Mouse (Mus musculus) embryonic facial prominence, embryonic 12.5 days (tissue): ENCODE data around the gene Ptgir. TPM values are rescaled to one million over a fixed set of nuclear protein-coding genes. Genes with fewer than 3 reads are reported as not detected.

Experiments
- ATAC-seq: fragments of 200-750 bp; cut with Nextera tagmentation; 2 replicates; pipeline ENCODE4 v1.8.0; 2017; ENCODE audit not compliant: insufficient number of reproducible peaks, insufficient read depth, low FRiP score, low TSS enrichment
- H3K27ac ChIP-seq: fragments of 300-500 bp; sonication (generic); 2 replicates; pipeline ENCODE4 v1.5.1; 2016; ENCODE audit warnings: mild to moderate bottlenecking
- H3K27me3 ChIP-seq: fragments of 300-500 bp; sonication (generic); 2 replicates; pipeline ENCODE4 v1.6.1; 2016; ENCODE audit warnings: mild to moderate bottlenecking, moderate library complexity
- H3K36me3 ChIP-seq: fragments of 300-500 bp; sonication (generic); 2 replicates; pipeline ENCODE4 v1.6.1; 2016; ENCODE audit warnings: mild to moderate bottlenecking
- H3K4me1 ChIP-seq: fragments of 300-500 bp; sonication (generic); 2 replicates; pipeline ENCODE4 v1.6.1; 2016
- H3K4me2 ChIP-seq: fragments of 300-500 bp; sonication (generic); replicated peaks from 2 replicates; pipeline ENCODE4 v1.6.1; 2016; ENCODE audit warnings: mild to moderate bottlenecking, moderate library complexity
- H3K4me3 ChIP-seq: fragments of 300-500 bp; sonication (generic); 2 replicates; pipeline ENCODE4 v1.5.1; 2016; ENCODE audit warnings: mild to moderate bottlenecking
- H3K9ac ChIP-seq: fragments of 300-500 bp; sonication (generic); 2 replicates; pipeline ENCODE4 v1.6.1; 2016; ENCODE audit warnings: mild to moderate bottlenecking, moderate library complexity
- H3K9me3 ChIP-seq: fragments of 300-500 bp; sonication (generic); 2 replicates; pipeline ENCODE4 v1.6.1; 2016; ENCODE audit warnings: mild to moderate bottlenecking, moderate library complexity
- WGBS: fragments of 180-500 bp; shearing (Covaris S2); methylation state at CpG from one replicate; pipeline ENCODE4 v1.1.7; 2016; 5-methylcytosine and 5-hydroxymethylcytosine counted together
- polyA plus RNA-seq: library from polyadenylated mRNA; unstranded; fragments of >200 nt; fragmentation: Nextera tagmentation; extraction: Ambion mirVana; gene quantifications from 2 replicates; pipeline ENCODE4 v1.2.1, GENCODE M21; 2016

The Ptgir gene
- polyA plus RNA-seq, 1 experiment from 2014 or later: 1.7 TPM

DNA sequence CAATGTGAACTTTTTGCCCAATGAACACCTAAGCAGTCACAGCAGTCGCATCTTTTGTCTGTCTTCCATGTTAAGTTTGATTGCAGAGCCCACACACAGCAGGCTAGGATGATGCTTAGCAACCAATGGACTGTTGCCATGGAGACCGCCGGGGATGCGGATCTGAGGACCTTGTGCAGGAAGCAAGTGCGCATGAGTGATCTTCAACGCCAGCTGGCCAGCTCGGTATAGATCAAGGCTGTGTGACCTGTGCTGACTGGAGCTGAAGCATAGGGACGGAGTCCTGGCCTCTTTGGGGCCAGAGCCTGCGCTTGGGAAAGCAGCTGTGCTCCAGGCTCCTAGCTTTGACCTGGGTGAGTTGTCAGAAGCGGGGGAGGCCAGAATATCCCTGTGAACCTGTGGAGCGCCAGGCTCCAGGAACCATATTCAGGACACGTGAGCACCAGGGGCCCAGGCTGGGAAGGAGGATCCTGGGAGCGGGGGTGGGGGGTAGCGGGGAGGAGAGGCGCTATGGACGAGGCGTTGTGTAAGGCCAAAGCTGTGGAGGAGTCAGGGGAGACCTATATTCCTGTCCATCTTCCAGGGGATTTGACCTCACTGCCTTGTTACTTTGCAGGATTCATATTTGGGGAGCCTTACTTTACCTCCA, 53.4 kb downstream of the Ptgir start, which contains the start of gene Pnmal1:
Gene Pnmal1 (plus strand): TSS at position 141 of the 649 bp plus-strand sequence.
- no peaks in the 10 kb centered on the region for H3K9me3 ChIP-seq
- H3K27ac ChIP-seq: no peak within 1 kb of the TSS
- ATAC-seq: peak; percentile 80
- no peak within 1 kb of the TSS for H3K9ac ChIP-seq
- 21% methylated on average over 17 of the region's 17 CpGs for WGBS
- H3K4me2 ChIP-seq: peak within 1 kb of the TSS; percentile 43
- peaks cover 4% of the 10 kb centered on the region for H3K4me1 ChIP-seq
- no peaks in the 10 kb centered on the region for H3K27me3 ChIP-seq
- 0 out of 2 replicates have a peak within 1 kb of the TSS, but pooled peaks have one; percentile 19 for H3K4me3 ChIP-seq
- H3K36me3 ChIP-seq: no peaks in the 10 kb centered on the region

Other genes with a start within 250 kb of the Ptgir start
- gene Ceacam15, start 230.8 kb upstream of the Ptgir start, polyA plus RNA-seq: not detected in 2 replicates
- gene Ceacam9, start 184.6 kb upstream of the Ptgir start, polyA plus RNA-seq: not detected in 2 replicates
- gene Ap2s1, start 168.1 kb upstream of the Ptgir start, polyA plus RNA-seq: 261 and 274 TPM in 2 replicates
- gene Slc1a5, start 125.2 kb upstream of the Ptgir start, polyA plus RNA-seq: 33.3 and 34.0 TPM in 2 replicates
- 149 and 152 TPM in 2 replicates for gene Strn4, start 90.6 kb upstream of the Ptgir start, polyA plus RNA-seq
- 31.4 and 33.6 TPM in 2 replicates for gene Fkrp, start 89.8 kb upstream of the Ptgir start, polyA plus RNA-seq
- gene Prkd2, start 63.6 kb upstream of the Ptgir start, polyA plus RNA-seq: 15.3 and 16.8 TPM in 2 replicates
- 13.4 and 14.6 TPM in 2 replicates for gene Dact3, start 31.2 kb upstream of the Ptgir start, polyA plus RNA-seq
- 21.5 and 22.7 TPM in 2 replicates for gene Gng8, start 14.7 kb upstream of the Ptgir start, polyA plus RNA-seq
- gene Calm3, start 17.6 kb downstream of the Ptgir start, polyA plus RNA-seq: 123 and 134 TPM in 2 replicates
- 15.9 and 16.6 TPM in 2 replicates for gene Pnmal2, start 38.2 kb downstream of the Ptgir start, polyA plus RNA-seq
- gene Pnmal1, start 53.2 kb downstream of the Ptgir start, polyA plus RNA-seq: 2.8 and 3.6 TPM in 2 replicates
- 0.36 and 0.41 TPM in 2 replicates for gene Gm42372, start 76.6 kb downstream of the Ptgir start, polyA plus RNA-seq
- 21.6 and 26.2 TPM in 2 replicates for gene Ccdc8, start 86.2 kb downstream of the Ptgir start, polyA plus RNA-seq
- gene Ppp5c, start 121.4 kb downstream of the Ptgir start, polyA plus RNA-seq: 110 TPM in 2 replicates
- gene Hif3a, start 155.9 kb downstream of the Ptgir start, polyA plus RNA-seq: 10.7 and 13.0 TPM in 2 replicates
- 0.13 and 0.14 TPM in 2 replicates for gene Psg16, start 167.6 kb downstream of the Ptgir start, polyA plus RNA-seq
- not detected in 2 replicates for gene Ceacam3, start 243.8 kb downstream of the Ptgir start, polyA plus RNA-seq